Mouse (Mus musculus) C2C12 (cell line): ENCODE measurements around the gene Slc15a3.

Experiments used
- CTCF ChIP-seq: IDR thresholded peaks from one replicate; pipeline ENCODE4 v1.5.1; 2011; ENCODE audit not compliant: control insufficient read depth, insufficient read depth, insufficient read length
- MYOG ChIP-seq: IDR thresholded peaks from one replicate; pipeline ENCODE4 v1.6.1; 2011; ENCODE audit not compliant: control insufficient read depth, insufficient read length; ENCODE audit errors: extremely low read depth
- USF1 ChIP-seq: IDR thresholded peaks from one replicate; pipeline ENCODE4 v1.6.1; 2011; ENCODE audit warnings: low read depth, mild to moderate bottlenecking, control low read depth, moderate library complexity

- TF ChIP-seq USF1, result no peak
- TF ChIP-seq CTCF, result no peak
- TF ChIP-seq MYOG, result no peak
Observed at GRCm38 (mm10) chr19:10866351-10866750, 26.8 kb downstream of the Slc15a3 start.
